15 mouse cellular contexts compared by ENCODE assay signal in the genomic region with DNA sequence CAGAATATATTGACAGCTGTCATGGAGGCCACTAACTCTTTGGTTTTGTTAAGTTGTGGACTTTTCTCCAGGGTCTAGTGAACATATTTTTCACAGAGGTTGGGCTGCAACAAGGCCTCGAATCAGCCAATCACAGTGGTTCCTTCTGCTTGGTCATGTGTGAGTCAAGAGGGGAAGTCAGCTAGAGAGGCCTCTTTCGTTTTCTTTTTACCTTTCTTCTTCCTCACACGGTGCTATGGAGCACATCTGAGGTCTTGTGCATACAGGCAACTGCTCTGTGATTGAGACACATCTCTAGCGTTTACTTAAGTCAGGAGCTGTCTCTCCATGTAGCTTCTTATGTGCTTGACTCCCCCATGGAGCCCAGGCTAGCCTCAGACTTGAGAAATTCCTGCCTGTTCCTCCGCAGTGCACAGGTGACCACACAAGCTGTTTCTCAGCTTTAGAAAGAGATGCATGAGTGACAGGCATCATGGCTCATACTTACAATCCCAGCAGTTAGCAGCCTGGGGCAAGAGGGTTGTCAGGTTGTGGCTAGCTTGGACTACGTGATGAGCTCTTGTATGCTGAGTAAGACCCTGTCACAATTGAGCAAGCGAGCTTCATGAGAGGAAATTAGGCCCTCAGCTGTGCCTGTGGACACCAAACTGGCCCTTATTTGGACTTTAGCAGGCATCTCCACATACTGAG. TPM values are rescaled to one million over a fixed set of nuclear protein-coding genes. Genes with fewer than 3 reads are reported as not detected.
DNase-seq lines count a peak whose midpoint lies in the region; ATAC-seq lines count a peak whose summit lies in the region.
"Had no signal": no experiment of that assay in that cellular context is flagged by ENCODE, and none has a peak within 500 bp of the region (broad histone marks: within the 10 kb centered on the region; RNA-seq: fewer than 3 reads in every experiment).

No protein-coding gene starts in this region.

- intact Hi-C loops in left cerebral cortex, postnatal 4 days (cut with DNase I): loop anchor here (10.0 kb wide), 1 partner anchor 94 kb away; no protein-coding TSS in a partner anchor

- WGBS in forebrain, embryonic 10.5 days: 87% methylated on average over 7 of the region's 7 CpGs
- 83% methylated on average over 7 of the region's 7 CpGs for WGBS in forebrain, embryonic 14.5 days
- 17% methylated on average over 7 of the region's 7 CpGs for WGBS in macrophage (ENCODE audit: missing documents)

- no peaks in the 10 kb centered on the region for H3K9me3 ChIP-seq in forebrain, embryonic 10.5 days
- no peaks in the 10 kb centered on the region for H3K9me3 ChIP-seq in forebrain, embryonic 14.5 days (replicated peaks; ENCODE audit: control insufficient read depth, low read length)
- H3K9me3 ChIP-seq: limb, embryonic 15.5 days; neural tube, embryonic 12.5 days had no signal

- ATAC-seq in forebrain, embryonic 14.5 days: no peak

- H3K79me2 ChIP-seq in macrophage (ENCODE audit: inconsistent target): peaks cover 100% of the 10 kb centered on the region

- H3K9ac ChIP-seq in forebrain, embryonic 14.5 days (ENCODE audit: low read length): no peak overlapping the region
- H3K9ac ChIP-seq: limb, embryonic 15.5 days; neural tube, embryonic 12.5 days had no signal

- no peaks in the 10 kb centered on the region for H3K27me3 ChIP-seq in forebrain, embryonic 10.5 days (ENCODE audit: poor library complexity, severe bottlenecking)
- no peaks in the 10 kb centered on the region for H3K27me3 ChIP-seq in forebrain, embryonic 14.5 days (replicated peaks; ENCODE audit: control insufficient read depth, insufficient read depth, low read length)
- H3K27me3 ChIP-seq: limb, embryonic 15.5 days; neural tube, embryonic 12.5 days had no signal

- DNase-seq in forebrain, embryonic 10.5 days (ENCODE audit: extremely low spot score, low spot score): no peak
- no peak for DNase-seq in forebrain, embryonic 14.5 days (ENCODE audit: low spot score)
- DNase-seq in thymus, postnatal 0 days (ENCODE audit: low spot score): peak; percentile 66
- DNase-seq in thymus, postnatal 10 days (ENCODE audit: low spot score in 2 of 2): no peak
- peak; percentile 35 for DNase-seq in thymus, postnatal 4 days
- no peak for DNase-seq in left cerebral cortex, adult 18-20 months (ENCODE audit: low spot score in 2 of 2)
- DNase-seq in left cerebral cortex, postnatal 4 days: no peak
- DNase-seq: cerebellum, adult 2 months; gastrocnemius, postnatal 10 days; heart, postnatal 4 days; kidney, postnatal 14 days had no signal

- peaks cover 9% of the 10 kb centered on the region for H3K36me3 ChIP-seq in forebrain, embryonic 10.5 days (replicated peaks)
- H3K36me3 ChIP-seq in forebrain, embryonic 14.5 days (ENCODE audit: control insufficient read depth, insufficient read depth, low read length): 0 out of 2 replicates have a peak, but pooled peaks cover 3% of the 10 kb centered on the region
- H3K36me3 ChIP-seq in macrophage (ENCODE audit: inconsistent target): 0 out of 2 replicates have a peak, but pooled peaks cover 5% of the 10 kb centered on the region
- H3K36me3 ChIP-seq: limb, embryonic 15.5 days; neural tube, embryonic 12.5 days had no signal

- peaks cover 64% of the 10 kb centered on the region for H3K4me1 ChIP-seq in forebrain, embryonic 10.5 days
- peaks cover 37% of the 10 kb centered on the region for H3K4me1 ChIP-seq in forebrain, embryonic 14.5 days (ENCODE audit: control insufficient read depth, insufficient read depth, low read length)

- H3K4me2 ChIP-seq in forebrain, embryonic 14.5 days (ENCODE audit: low read length): no peak overlapping the region
- H3K4me2 ChIP-seq: limb, embryonic 15.5 days; neural tube, embryonic 12.5 days had no signal

- H3K27ac ChIP-seq in forebrain, embryonic 10.5 days: 0 out of 2 replicates have a peak overlapping the region, but pooled peaks have one; percentile 1
- H3K27ac ChIP-seq in forebrain, embryonic 14.5 days (ENCODE audit: low read depth, low read length): no peak overlapping the region
- H3K27ac ChIP-seq in macrophage: peak overlapping the region; percentile 86
- H3K27ac ChIP-seq: limb, embryonic 15.5 days; neural tube, embryonic 12.5 days had no signal

- no peak overlapping the region for H3K4me3 ChIP-seq in forebrain, embryonic 10.5 days
- H3K4me3 ChIP-seq in forebrain, embryonic 14.5 days (ENCODE audit: low read depth, low read length): no peak overlapping the region
- peak overlapping the region; percentile 8; the same call in 1 of the 2 replicates for H3K4me3 ChIP-seq in macrophage (ENCODE audit: inconsistent target)
- H3K4me3 ChIP-seq: erythroblast, embryonic 14.5 days; limb, embryonic 15.5 days; neural tube, embryonic 12.5 days had no signal

RNA-seq across cellular contexts. Expression of a gene that starts 9.0 kb away (rescaled TPM):
- polyA plus RNA-seq in forebrain, embryonic 10.5 days (2016; fragmentation: Nextera tagmentation; extraction: Ambion mirVana): 81.0 and 86.1 TPM in 2 replicates
- polyA plus RNA-seq in forebrain, embryonic 14.5 days (2014; fragmentation: Nextera tagmentation; extraction: Ambion mirVana): 423 and 429 TPM in 2 replicates
- polyA plus RNA-seq in thymus, postnatal 0 days (2015; fragmentation: Nextera tagmentation; extraction: Ambion mirVana): 28.0 and 34.2 TPM in 2 replicates
- 10 to 100 TPM in 19 of 26 experiments, 1 to 10 TPM in 7; 4.2 to 66.1 (median 29.6) TPM for total RNA-seq in macrophage (2018; cell fraction: chromatin; rRNA removed)
- total RNA-seq in macrophage (2018; cell fraction: cytosol; rRNA removed): 100 to 1,000 TPM; 131 to 281 (median 162) TPM
- total RNA-seq in macrophage (2018; cell fraction: nucleus; rRNA removed): 100 to 1,000 TPM in 2 of 26 experiments, 10 to 100 TPM in 24; 21.1 to 122 (median 61.1) TPM
- polyA plus RNA-seq in macrophage (2018): 134 to 216 TPM (median 195 TPM) in 3 replicates
- total RNA-seq in left cerebral cortex, adult 18-20 months (2021): 100 to 1,000 TPM; 202 to 212 TPM
- 100 to 1,000 TPM; 813 to 824 TPM for total RNA-seq in left cerebral cortex, postnatal 4 days (2021)
- polyA plus RNA-seq: erythroblast, embryonic 14.5 days had no signal

Comparison
In these comparisons a context has a peak if more than half of its experiments do, and no peak if none do; other contexts are left out.
1. DNase-seq: peak in thymus, postnatal 0 days (single experiment) and thymus, postnatal 4 days (single experiment); none in forebrain, embryonic 10.5 days (single experiment), forebrain, embryonic 14.5 days (single experiment), thymus, postnatal 10 days (0 of 2), left cerebral cortex, adult 18-20 months (0 of 2) and left cerebral cortex, postnatal 4 days (single experiment).